Mouse (Mus musculus): ENCODE results near the gene Ppt2.
A peak's percentile ranks its signal among the peaks of the same experiment; 100 is the strongest.

The Ppt2 gene

DNA sequence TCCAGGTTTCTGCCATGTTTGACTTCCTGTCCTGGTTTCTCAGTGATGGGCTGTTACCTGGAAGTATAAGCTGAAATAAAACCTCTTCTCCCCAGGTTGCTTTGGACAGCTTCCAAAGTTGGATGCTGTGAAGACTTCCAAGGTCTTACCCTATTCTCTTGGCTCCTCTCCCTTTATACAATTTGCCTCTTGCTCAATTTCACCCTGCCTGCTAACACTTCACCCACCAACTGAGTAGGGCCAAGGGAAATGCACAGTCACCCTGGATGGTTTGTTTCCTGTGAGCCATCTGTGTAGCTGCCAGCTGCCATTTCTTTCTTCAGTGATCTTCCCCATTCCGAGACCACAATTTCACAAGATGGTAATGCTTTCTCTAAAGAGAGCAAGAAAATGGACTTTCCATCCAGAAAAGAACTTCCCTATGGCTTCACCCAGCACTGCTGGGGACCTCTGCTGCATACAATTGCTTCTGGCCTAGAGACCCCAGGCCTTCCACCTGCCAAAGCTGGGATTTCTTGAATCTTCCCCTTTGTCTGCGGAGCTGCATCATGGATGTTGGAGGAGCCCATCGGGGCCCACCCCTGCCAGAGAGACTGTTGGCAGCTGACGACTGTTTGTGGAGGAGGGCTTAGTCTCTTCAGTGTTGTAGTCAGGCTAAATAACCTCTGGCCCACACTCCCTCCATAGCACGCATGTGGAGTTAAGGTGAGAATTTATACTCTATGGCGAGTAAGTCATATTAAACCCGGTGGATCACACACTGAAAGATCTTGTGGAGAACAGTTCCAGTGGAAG lies 11.3 kb upstream of the Ppt2 start:
- no peak for DNase-seq (ENCODE audit: low read depth)

DNA sequence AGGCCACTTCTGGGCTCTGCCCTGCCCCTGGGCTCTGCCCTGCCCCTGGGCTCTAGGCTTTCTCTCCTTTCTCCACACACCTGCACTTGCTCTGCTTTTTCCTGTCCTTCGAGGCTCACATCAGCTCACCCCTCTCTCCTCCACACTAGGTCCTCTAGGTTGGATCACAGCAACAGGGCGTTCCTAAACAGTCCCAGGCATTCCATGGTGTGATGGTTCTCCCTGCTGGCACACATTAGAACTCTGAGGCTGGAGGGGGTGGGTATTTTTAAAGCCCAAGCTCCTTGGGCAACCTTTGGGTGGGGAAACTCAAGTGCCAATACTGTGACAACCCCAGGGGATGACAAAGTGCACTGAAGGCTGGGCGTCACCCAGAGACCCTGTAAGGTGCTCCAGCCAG lies 9.1 kb upstream of the Ppt2 start:
- no peak for DNase-seq (ENCODE audit: low read depth)

DNA sequence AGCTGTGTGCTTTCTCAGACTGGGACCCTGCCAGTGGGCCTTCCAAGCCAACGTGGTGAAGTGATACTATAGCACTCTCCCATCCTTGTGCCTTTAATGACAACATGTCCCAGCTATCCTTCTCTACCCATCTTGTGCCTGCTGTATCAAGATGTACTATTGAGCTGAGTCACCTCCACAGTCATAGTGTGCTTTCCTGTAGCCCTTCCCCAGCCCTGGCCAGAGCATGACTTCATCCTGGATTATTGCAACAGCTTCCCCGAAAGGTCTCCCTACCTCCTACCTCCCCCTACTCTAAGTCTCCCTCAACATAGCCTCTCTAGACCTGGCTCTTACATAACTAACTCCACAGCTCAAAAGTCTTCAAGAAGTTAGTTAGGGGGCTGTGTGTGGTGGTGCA lies 7.4 kb upstream of the Ppt2 start:
- DNase-seq (ENCODE audit: low read depth) = no peak

DNA sequence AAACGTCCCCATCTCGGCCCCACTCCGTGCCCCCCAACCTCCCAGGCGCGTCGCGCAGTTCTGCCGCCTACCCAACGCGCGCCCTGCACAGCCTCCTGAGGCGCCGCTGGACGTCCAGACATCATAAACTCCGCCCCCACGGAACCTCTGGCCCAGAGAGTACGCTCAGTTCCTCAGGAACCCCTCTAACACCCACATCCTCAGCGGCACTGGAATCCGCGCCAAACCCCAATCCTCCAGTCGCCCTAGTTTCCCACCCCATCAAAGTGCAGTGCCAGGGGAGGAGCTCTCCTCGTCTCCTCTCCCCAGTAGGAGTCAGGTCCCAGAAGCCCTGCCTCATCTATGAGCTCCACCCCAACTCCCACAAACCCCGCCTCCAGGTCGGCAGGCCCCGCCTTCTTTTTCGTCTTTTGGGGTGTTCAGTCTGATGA lies 4.0 kb upstream of the Ppt2 start:
- DNase-seq (ENCODE audit: low read depth) = peak; percentile 79

DNA sequence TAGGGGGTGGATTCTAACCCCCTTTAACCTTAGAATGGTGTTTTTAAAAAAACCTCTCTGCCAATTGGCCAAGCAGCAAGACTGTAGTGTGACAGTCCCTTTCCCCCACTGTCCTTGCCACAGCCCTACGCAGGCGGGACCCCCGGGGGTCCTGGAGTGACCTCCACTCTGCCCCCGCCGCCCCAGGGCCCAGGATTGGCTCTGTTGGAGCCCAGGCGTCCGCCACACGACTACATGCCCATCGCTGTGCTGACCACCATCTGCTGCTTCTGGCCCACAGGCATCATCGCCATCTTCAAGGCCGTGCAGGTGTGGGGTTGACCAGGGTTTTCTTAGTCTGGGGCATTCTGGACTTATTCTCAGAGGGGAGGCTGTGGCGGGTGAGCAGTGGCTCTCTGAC lies 3.3 kb upstream of the Ppt2 start:
- no peak for DNase-seq (ENCODE audit: low read depth)

DNA sequence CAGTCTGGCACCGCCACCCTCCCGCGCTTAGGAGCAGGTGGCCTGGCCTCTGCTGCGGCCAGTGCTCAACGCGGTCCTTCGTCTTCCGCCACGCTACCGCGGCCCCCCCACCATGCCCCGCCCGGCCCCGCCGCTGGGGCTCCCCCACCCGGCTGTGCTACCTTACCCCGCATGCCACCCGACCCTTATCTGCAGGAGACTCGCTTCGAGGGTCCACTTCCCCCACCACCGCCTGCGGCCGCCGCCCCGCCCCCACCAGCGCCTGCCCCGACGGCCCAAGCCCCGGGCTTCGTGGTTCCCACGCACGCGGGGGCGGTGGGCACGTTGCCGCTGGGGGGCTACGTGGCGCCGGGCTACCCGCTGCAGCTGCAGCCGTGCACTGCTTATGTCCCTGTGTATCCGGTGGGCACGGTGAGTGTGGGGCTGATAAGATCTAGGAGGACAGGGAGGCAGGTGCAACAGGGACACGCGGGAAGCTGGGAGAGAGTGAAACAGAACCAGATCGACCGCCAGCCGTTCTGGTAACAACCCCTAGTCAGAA lies 2.5 kb upstream of the Ppt2 start:
- peak; percentile 40 for DNase-seq (ENCODE audit: low read depth)

DNA sequence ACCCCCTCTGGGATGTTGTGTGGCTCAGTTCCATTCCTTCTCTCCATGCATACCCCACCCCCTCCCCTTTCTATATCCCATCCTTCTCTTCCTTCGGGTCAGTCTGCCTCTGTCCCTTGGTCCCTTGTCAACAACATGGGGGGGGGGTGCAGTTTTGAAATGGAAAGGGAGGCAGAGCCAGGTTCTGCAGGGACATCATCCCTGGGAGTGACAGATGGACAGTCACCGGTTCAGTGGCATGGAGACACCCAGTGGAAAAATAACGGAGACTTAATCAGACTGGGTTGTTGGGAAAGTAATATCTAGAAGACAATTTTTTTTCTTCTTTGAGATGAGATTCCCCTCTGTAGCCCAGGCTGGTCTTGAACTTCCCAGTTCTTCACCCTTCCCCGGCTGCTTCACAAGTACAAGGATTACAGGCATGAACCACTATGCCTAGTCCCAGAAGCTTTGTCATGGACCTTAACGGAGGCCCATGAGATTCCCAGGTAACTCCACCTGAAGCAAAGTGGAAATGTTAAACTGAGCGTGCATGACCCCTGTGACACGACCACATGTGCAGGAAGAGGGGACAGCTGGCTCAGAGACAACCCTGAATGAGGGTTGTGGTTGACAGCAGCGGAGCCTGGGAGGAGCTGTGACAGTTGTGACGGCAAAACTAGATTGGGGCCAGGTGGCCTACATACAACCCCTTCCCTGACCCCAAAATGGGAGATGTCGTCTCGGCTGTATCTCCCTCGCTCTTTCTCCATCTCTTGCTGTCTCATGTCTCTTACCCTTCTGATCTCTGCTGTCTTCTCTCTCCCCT lies 1.7 kb upstream of the Ppt2 start:
- peak; percentile 71 for DNase-seq (ENCODE audit: low read depth)

DNA sequence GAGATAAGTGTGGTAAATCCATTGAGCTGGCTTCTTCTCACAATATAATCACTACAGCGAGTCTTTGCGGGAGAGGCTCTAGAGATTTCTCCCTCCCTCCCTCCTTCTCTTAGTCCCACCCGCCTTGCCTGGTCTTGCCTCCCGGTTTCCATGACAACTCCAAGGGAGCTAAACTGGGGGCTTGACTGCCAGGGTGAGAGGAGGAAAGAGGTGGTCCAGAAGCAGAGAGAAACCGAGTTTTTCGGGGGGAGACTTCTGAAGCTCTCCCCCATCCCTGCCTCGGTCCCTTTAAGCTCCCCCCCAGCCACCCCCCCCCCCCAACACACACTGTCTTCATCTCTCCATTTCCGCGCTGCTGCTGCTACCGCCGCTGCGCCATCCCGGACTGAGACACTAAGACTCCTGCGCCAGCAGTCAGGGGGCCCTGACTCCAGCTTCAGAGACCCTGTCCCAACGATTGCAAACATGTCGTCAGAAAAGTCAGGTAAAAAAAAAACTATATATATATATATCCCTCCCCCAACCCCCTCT lies 976 bp upstream of the Ppt2 start, which contains the start of gene Prrt1:
Gene Prrt1 (plus strand): TSS at position 313 of the 531 bp plus-strand sequence.
- DNase-seq (ENCODE audit: low read depth) = peak; percentile 39

DNA sequence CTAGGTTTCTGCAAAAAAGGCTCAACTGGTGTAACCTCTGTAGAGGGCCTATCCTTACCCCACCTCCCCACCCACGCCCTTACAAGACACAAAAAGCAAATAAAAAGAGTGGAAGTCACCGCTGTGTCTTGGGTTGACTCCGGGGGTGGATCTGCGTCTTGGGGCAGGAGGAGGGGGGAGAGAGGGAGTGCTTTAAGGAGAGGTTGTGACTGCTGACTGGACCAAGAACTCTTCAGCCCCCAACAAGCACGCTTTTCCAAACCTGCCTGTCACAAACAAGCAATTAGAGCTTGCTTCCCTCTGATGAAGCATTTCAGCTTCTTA lies 296 bp upstream of the Ppt2 start:
- DNase-seq (ENCODE audit: low read depth) = no peak

DNA sequence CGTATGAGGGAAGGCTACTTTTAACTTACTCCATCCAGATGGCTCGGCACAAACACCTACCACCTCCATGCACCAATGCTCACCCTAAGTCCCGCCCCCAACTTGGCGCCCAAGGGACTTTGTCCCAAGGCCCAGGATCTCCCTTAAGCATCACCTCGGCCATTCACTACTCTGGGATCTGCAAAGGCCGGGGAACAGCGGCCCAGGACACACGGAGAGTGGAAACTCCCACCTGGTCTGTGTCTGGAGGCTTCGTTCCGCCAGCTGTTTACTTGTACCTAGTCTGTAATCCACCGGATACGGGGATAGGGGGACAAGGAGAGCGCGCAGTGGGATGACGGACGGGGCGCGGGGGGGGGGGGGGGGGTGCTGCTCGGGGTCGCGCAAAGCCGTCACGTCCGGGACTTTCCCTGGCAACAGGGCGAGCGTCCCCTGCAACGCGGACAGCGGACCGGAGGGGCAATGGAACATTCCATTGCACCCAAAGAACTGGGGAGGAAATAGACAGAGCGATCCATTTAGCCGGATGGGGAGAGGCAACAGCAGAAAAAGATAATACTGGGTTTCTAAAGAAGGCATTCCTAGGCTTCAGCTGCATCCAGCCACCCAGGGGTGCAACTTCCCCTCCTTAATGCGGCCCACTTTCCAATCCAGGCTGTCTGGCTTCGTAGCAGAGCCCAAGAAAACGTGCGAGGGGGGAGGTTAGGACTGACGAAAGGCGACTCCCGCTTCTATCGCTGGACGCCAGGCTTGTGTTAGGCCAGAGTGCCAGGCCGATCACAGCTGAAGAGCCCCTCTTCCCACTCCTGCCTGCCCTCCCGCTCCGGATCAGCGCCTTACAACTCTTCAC lies 992 bp downstream of the Ppt2 start:
- peak; percentile 84 for DNase-seq (ENCODE audit: low read depth)

DNA sequence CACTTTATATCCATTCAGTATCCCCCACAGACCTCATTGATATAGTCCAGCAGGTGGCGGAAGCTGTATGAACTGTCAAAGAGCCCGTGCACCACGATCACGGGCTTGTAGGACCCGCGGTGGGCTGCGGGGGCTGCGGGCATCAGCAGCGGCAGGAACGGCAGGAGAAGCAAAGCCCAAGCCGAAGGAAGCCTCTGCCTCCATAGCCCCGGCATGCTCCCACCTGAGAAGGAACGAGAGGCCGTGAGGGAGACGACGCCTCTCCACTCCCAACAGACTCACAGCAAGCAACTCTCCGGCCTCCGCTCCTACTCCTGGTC lies 1.6 kb downstream of the Ppt2 start:
- DNase-seq (ENCODE audit: low read depth) = peak; percentile 63

DNA sequence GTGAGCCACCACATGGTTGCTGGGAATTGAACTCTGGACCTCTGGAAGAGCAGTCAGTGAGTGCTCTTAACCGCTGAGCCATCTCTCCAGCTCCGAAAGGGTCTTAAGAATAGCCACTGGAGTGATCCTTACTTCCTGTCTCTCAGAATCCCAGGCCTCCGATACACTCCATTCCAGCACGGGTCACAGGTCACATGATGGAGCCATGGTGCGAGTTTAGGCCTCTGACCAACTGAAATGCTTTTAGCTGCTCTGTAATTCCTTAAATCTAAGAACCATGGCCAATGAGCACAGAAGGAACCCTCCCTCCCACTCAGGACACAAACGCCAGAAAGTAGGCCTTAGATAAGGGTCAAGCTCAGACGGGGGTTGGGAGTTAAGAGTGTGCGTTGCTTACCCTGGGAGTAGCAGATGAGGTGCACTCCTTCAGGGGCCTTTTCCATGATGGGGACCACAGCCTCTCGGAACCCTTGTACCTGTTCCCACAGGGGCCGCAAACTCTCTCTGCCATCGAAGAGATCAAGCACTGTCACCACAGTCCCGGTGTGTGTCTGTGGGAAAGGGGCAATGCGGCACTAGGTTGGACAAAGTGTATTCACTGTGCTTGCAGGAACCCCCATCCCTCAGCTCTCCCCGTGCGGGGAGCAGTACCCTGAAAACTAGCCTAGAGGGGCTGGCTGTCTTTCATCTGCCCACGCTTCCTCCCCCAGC lies 2.1 kb downstream of the Ppt2 start:
- no peak for DNase-seq (ENCODE audit: low read depth)

DNA sequence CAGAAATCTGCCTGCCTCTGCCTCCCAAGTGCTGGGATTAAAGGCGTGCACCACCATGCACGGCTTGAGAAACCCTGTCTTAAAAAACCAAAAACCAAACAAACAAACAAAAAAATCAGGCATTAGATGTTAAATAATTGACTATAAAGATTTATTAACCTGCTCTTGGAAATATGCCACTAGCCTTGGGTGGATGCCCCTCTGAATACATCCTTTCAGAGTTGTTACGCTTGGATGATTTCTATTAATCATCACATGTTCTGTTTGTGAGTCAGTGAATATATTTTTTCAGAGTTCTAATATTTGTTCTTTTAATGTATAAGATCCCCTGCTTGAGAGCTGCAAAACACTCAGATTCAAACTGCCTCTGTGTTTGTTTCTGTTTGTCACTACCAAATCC lies 3.3 kb downstream of the Ppt2 start:
- DNase-seq (ENCODE audit: low read depth) = no peak

DNA sequence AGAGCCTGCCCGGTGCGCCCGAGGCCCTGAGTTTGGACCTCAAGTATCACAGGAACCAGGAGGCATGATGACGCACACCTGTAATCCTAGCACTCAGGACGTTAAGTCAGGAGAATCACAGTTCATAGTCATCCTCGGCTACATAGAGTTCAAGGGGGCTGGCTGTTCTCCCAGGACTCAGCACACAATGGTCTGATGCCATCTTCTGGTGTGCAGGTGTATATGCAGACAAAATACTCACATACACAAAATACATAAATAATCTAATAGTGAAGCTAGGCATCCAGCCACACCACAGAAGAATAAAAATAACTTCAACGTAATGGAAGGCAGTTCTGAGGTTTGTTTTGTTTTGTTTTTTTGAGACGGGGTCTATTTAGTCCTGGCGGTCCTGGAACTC lies 5.1 kb downstream of the Ppt2 start:
- no peak for DNase-seq (ENCODE audit: low read depth)

DNA sequence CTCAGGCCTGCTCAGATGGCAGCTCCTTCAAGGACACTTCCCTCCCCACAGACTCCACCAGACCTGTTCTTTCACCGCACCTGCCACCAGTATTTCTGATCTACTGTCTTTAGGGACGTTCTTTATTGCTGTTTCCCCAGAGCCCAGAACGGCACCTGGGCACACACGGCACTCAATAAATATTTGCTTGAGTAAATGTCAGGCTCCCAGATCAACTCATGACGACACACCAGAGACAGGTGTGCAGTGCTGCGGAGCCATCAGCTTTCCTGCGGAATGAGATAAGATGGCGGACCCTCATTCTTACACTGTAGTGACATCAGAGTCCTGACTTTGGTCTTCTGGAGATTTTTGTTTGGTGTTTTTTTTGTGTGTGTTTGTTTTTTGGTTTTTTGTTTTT lies 7.3 kb downstream of the Ppt2 start:
- DNase-seq (ENCODE audit: low read depth) = no peak

DNA sequence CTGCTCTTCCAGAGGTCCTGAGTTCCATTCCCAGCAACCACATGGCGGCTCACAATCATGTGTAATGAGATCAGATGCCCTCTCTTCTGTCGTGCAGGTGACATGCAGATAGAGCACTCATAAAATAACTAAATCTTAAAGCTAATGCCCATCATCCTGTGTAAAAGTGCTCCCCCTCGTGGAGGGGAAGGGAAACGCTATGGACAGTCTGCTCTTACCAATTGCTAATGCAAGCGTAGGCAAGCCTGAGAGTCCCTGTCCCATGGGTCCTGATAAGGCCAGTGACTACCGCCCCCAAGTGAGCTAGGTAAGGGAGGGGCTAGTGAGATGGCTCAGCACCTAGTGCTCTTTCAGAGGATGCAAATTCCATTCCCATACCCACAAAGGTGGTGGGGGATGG lies 9.3 kb downstream of the Ppt2 start:
- peak; percentile 90 for DNase-seq (ENCODE audit: low read depth)

DNA sequence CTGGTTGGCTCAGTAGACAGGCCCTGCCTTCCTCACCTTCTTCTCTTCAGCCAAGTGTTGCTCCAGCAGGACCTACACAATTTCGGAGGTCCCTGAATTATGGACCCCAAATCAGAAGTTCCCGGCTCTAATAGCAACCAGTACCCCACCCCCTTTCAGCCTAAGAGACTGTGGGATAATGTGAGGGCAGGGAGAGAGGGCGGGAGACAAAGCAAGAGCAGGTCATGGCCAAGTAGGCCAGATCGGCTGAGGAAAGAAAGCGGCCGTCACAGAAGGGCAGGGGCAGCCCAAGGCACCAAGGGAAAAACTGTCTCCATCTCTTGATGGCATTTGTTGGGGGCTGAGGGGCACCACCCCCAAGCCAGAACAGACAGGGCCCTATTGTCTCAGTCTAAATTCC lies 12.4 kb downstream of the Ppt2 start, which contains the start of gene Egfl8:
Gene Egfl8 (minus strand): TSS at position 101 of the 400 bp plus-strand sequence.
- DNase-seq (ENCODE audit: low read depth) = no peak

DNA sequence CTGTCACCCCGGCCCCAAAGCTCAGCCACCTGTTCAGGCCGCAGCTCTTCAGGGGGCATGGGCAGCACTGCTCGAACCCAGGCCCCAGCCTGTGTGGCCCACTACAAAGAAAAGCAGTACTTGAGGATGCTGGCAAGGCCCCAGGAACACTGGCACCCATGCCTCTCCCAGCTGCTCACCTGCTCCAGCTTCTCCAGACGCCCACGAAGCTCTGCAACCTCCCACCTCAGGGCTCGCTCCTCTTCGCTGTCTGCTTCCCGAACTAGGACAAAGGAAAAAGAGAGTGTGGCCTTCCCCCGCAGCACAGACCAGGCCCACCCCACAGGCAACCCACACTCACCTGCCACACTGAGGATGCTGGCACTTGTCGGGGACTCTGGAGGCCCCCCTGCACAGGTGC lies 14.5 kb downstream of the Ppt2 start:
- DNase-seq (ENCODE audit: low read depth) = no peak

DNA sequence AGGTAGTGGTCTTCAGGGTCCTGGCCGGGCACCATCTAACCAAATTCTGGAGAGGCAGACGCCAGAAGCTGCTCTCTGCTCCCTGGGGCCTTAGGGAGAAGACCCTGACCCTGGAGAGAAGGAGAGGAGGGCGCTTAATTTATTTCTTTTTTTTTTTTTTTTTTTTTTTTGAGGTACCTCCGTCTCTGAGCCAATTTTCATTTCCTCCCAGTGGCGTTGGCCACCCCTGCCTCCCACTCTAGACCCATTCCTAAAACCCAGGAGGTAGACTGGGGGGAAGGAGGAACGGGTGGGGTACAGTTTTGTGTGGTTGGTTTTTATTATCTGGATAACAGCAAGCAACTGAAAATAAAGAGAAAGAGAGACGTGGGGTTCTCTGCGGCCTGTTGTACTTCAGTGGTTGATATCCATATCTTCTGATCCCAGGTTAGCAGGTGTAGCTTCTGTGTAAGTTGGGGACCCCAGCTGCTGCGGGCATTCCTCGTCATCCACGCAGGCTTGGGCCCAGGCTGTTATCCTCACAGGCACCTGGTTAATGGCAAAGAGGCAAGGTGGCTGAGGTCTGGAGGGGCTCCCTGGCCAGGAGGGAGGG lies 15.2 kb downstream of the Ppt2 start:
- no peak for DNase-seq (ENCODE audit: low read depth)

DNA sequence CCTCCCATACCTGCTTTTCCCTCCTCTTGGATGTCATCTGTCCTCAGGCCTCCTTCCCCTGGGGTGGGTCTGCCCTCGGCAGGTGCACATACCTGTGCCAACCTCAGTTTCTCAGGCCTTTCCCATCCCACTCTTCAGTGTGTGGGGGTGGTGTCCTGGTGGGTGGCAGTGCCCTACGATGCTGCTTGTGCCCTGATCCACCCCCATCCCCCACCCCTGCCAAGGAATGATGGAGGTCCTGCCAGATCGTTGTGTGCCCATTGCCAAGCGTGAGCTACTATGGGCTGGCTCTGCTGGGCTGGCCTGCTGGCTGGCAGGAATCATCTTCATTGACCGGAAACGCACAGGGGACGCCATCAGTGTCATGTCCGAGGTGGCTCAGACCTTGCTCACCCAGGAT lies 17.3 kb downstream of the Ppt2 start:
- no peak for DNase-seq (ENCODE audit: low read depth)

DNA sequence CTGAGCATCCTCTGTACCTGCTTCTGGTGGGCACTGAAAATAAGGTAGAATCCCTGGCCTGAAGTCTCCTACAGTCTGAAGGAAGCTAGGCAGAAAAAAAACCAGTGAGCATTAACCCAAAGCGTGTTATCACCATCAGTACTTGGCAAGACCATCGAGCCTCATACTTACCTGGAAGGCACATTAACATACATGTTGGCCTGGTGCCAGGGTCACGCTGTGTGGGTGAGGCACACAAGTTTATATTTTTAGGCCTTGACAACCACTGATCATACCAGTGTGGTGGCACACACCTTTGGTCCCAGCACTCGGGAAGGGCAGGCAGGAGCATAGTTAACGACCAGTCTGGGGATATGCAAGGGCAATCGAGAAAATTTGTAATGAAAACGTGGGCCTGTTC lies 20.3 kb downstream of the Ppt2 start:
- DNase-seq (ENCODE audit: low read depth) = no peak

Data from naive thymus-derived CD4-positive, alpha-beta T cell, adult 2 months (primary cell).